Mouse (Mus musculus) kidney, postnatal 0 days (tissue): Measurements from ENCODE around the gene Rhbdd1. TPM values are rescaled to one million over a fixed set of nuclear protein-coding genes. Genes with fewer than 3 reads are reported as not detected.

Experiments
- ATAC-seq: fragments of 200-750 bp; cut with Nextera tagmentation; replicated peaks from 2 replicates; pipeline ENCODE4 v1.8.0; 2017; ENCODE audit warnings: low read depth, moderate number of reproducible peaks, moderate TSS enrichment, moderate library complexity; ENCODE audit not compliant: low FRiP score
- DNase-seq: peaks from one replicate; pipeline ENCODE4 v3.0.0-alpha.2; 2016; ENCODE audit warnings: low spot score
- H3K27ac ChIP-seq: fragments of 300-500 bp; sonication (generic); 2 replicates; pipeline ENCODE4 v1.5.1; 2014; ENCODE audit warnings: mild to moderate bottlenecking
- H3K27me3 ChIP-seq: fragments of 300-500 bp; sonication (generic); 2 replicates; pipeline ENCODE4 v1.6.1; 2014; ENCODE audit warnings: low read length, mixed read lengths; ENCODE audit not compliant: insufficient read depth
- H3K36me3 ChIP-seq: fragments of 300-500 bp; sonication (generic); 2 replicates; pipeline ENCODE4 v1.6.1; 2014; ENCODE audit warnings: low read length, mixed read lengths; ENCODE audit not compliant: insufficient read depth
- H3K4me1 ChIP-seq: fragments of 300-500 bp; sonication (generic); replicated peaks from 2 replicates; pipeline ENCODE4 v1.6.1; 2014; ENCODE audit warnings: antibody characterized with exemption, low read length, mixed read lengths; ENCODE audit not compliant: insufficient read depth
- H3K4me2 ChIP-seq: fragments of 300-500 bp; sonication (generic); 2 replicates; pipeline ENCODE4 v1.6.1; 2014; ENCODE audit warnings: mild to moderate bottlenecking, low read length, moderate library complexity, mixed read lengths
- H3K4me3 ChIP-seq: fragments of 300-500 bp; sonication (generic); replicated peaks from 2 replicates; pipeline ENCODE4 v1.5.1; 2014; ENCODE audit warnings: low read depth, low read length
- H3K9ac ChIP-seq: fragments of 300-500 bp; sonication (generic); 2 replicates; pipeline ENCODE4 v1.6.1; 2014; ENCODE audit warnings: low read depth, low read length
- H3K9me3 ChIP-seq: fragments of 300-500 bp; sonication (generic); replicated peaks from 2 replicates; pipeline ENCODE4 v1.6.1; 2016; ENCODE audit warnings: low read length, inconsistent platforms, mixed read lengths
- CTCF ChIP-seq: IDR thresholded peaks from 2 replicates; pipeline ENCODE4 v1.5.1; 2016; ENCODE audit warnings: antibody characterized with exemption, low read depth, mild to moderate bottlenecking, moderate library complexity
- WGBS: fragments of 180-500 bp; shearing (Covaris S2); extraction: QIAGEN DNeasy Blood & Tissue Kit; methylation state at CpG from one replicate; pipeline ENCODE4 v1.1.7; 2014; 5-methylcytosine and 5-hydroxymethylcytosine counted together
- polyA plus RNA-seq: library from polyadenylated mRNA; unstranded; fragments of >200 nt; fragmentation: Nextera tagmentation; extraction: Ambion mirVana; gene quantifications from 2 replicates; pipeline ENCODE4 v1.2.1, GENCODE M21; 2015

Rhbdd1 gene
- polyA plus RNA-seq, 1 experiment from 2014 or later: 8.0 TPM

DNA sequence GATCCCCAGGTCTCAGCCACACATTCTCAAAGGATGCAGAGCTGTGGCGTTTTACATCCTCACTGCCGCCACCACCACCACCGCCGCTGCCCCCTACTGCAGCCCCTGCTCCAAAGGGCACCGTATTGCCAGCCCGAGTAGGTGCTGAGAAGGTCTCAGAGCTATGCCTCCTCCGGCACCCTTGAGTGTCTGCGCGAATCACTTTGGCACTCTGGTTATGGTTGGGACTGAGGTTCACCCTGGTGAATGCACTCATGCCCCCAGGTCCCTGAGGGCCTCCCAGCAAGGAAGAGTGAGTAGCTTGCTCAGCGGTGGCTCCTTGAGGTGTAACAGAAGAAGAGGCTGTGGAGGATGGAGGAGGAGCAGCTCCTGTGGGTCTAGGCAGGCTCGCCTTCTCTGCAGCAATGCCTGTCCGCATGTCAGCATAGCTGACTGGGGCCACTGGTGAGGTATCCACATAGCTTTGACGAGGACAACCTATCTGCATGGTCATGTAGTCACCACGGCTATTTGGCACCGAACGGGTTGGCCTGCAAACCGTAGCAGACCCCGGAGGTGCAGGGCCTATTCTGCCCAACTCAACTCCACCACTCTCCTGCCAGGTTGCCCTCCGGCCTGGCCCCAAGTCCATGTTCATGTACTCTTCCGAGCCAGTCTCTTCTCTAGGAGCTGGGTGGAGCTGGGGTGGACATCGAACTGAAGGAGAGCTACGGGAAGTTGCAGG is 29.0 kb upstream of the Rhbdd1 start:
- H3K27me3 ChIP-seq: no peaks in the 10 kb centered on the region
- H3K9me3 ChIP-seq: no peaks in the 10 kb centered on the region
- H3K4me3 ChIP-seq: peak overlapping the region; percentile 35
- DNase-seq (no peak), ATAC-seq (no peak)
- H3K9ac ChIP-seq: peak overlapping the region; percentile 51
- no peaks in the 10 kb centered on the region for H3K36me3 ChIP-seq
- peak overlapping the region; percentile 78; the same call in 1 of the 2 replicates for H3K27ac ChIP-seq
- peaks cover 20% of the 10 kb centered on the region for H3K4me1 ChIP-seq
- 64% methylated on average over 22 of the region's 22 CpGs for WGBS
- TF ChIP-seq CTCF: no peak
- peak overlapping the region; percentile 74 for H3K4me2 ChIP-seq

GRCm38 (mm10) chr1:82287776-82288325 is 28.4 kb upstream of the Rhbdd1 start:
- Histone ChIP-seq H3K27me3 (no peaks in the 10 kb centered on the region), H3K9ac (no peak overlapping the region), H3K4me3 (peak overlapping the region; percentile 35; the same call in 1 of the 2 replicates), H3K4me2 (peak overlapping the region; percentile 74), H3K27ac (no peak overlapping the region), H3K36me3 (no peaks in the 10 kb centered on the region), H3K9me3 (no peaks in the 10 kb centered on the region), H3K4me1 (peaks cover 17% of the 10 kb centered on the region; the same call in 1 of the 2 replicates)
- TF ChIP-seq CTCF: no peak
- 88% methylated on average over 16 of the region's 16 CpGs for WGBS
- DNase-seq (no peak), ATAC-seq (no peak)

GRCm38 (mm10) chr1:82288421-82288990 is 27.7 kb upstream of the Rhbdd1 start:
- Histone ChIP-seq H3K9ac (no peak overlapping the region), H3K27me3 (no peaks in the 10 kb centered on the region), H3K9me3 (no peaks in the 10 kb centered on the region), H3K27ac (no peak overlapping the region), H3K4me1 (peaks cover 17% of the 10 kb centered on the region; the same call in 1 of the 2 replicates), H3K4me3 (no peak overlapping the region), H3K4me2 (no peak overlapping the region), H3K36me3 (no peaks in the 10 kb centered on the region)
- peak; percentile 35; the same call in 1 of the 2 replicates for TF ChIP-seq CTCF
- ATAC-seq (no peak), DNase-seq (no peak)
- 96% methylated on average over 18 of the region's 18 CpGs for WGBS

DNA sequence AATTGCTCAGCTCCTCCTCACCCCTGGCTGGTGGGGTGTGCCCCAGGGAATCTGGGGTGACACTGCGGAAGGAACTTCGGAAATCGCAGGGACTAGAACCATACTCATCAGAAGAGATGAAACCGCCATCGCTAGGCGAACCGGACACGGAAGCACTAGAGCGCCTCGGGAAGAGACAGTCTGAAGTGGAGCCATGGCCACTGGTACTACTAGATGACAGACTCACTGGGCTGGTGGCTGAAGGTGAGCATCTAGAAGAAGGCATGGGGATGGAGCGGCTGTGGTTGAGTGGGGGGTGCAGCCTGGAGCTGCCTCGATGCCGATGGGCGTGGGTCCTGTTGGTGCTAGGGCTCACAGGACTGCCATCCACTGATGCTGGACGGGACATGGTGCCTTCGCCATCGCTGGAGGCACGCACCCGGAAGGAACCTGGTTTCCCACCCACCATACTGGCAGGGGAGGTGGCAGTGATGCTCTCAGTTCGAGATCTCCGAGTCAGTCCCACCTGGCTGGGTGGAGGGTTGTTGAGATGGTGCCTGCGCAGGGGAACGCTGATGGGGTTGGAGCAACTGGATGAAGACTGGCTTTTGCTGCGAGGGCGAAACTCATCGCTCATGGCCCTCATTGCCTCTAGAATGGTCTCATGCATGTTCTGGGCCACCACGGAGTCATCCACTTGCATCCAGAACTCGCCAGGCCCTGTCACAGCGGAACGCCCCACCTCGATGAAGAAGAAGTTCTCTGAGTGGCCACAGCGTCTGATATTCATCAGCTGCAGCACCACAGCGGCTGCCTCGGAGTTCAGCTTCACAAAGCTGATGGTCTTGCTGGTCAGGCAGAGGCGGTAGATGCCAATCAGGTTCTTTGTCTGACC is 26.9 kb upstream of the Rhbdd1 start:
- Histone ChIP-seq H3K27me3 (no peaks in the 10 kb centered on the region), H3K9ac (peak overlapping the region; percentile 62), H3K9me3 (no peaks in the 10 kb centered on the region), H3K4me2 (peak overlapping the region; percentile 82), H3K4me3 (peak overlapping the region; percentile 68), H3K36me3 (no peaks in the 10 kb centered on the region), H3K4me1 (peaks cover 17% of the 10 kb centered on the region; the same call in 1 of the 2 replicates), H3K27ac (peak overlapping the region; percentile 94; the same call in 1 of the 2 replicates)
- no peak for ATAC-seq
- no peak for DNase-seq
- no peak for TF ChIP-seq CTCF
- WGBS: 70% methylated on average over 35 of the region's 35 CpGs

DNA sequence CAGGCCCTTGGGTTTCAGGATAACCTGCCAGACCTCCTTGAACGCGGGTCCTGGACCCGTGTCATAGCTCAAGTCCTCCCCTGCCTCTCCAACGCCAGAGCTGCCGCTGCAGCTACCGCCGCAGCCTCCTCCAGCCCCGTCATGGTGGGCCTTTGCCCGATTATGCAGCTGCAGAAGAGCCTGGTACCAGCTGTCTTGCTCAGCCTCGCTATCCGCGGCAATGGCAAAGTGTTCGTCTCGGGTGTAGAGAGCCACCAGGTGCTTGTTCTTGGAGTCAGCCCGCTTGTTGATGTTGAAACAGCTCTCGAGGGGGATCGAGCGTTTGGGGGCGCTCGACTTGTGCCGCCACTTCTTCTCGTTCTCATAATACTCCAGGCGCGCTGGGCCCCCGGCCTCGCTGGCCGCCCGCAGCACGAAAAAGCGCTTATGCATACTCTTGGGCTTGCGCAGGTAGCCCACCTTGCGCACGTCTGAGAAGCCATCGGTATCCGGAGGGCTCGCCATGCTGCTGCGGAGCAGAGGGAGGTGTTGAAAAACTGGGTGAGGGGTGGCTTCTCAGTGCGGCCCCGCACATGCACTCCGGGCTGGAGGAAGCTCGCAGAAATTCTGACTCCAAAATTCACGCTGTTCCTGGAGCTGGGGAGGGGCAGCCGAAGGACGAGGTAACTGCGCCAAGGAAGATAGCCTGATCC is 26.1 kb upstream of the Rhbdd1 start:
- Histone ChIP-seq H3K4me3 (peak overlapping the region; percentile 68), H3K9ac (peak overlapping the region; percentile 62), H3K4me2 (peak overlapping the region; percentile 82), H3K9me3 (no peaks in the 10 kb centered on the region), H3K27me3 (no peaks in the 10 kb centered on the region), H3K36me3 (no peaks in the 10 kb centered on the region), H3K4me1 (peaks cover 17% of the 10 kb centered on the region; the same call in 1 of the 2 replicates), H3K27ac (peak overlapping the region; percentile 94)
- ATAC-seq (no peak), DNase-seq (peak; percentile 63)
- TF ChIP-seq CTCF: peak; percentile 46
- WGBS: 0% methylated on average over 45 of the region's 45 CpGs
